Mouse (Mus musculus): ENCODE results near the gene Atp9a. TPM values are rescaled to one million over a fixed set of nuclear protein-coding genes. Genes with fewer than 3 reads are reported as not detected.

Atp9a gene
- total RNA-seq, 1 experiment, result 41.5 TPM

DNA sequence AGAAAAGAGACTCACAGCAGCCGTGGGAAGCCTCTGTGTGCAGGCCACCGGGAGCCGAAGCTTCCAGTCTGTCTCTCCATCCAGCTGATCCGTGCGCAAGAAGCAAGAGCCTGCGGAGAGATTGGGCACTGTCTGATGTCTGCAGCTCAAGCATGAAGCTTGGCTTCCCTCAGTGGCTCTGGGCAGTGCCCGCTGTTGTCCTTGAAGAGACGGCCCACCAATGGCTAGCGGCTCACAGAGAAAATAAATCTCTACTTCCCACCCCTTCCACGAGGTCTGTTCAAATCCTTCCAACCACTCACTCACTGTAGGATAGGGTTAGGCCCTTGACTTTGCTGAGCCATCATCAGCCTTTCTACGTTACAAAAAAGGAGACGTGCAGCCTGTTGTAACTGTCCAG is 54.9 kb downstream of the Atp9a start:
- Histone ChIP-seq H3K4me1 (ENCODE audit: control insufficient read depth in 2 of 2, insufficient read depth in 2 of 2, low read length in 2 of 2, poor library complexity in 1 of 2) (peaks cover 7 to 19% of the 10 kb centered on the region in 2 experiments), H3K4me3 (ENCODE audit: insufficient read depth in 1 of 2, low read depth in 1 of 2, low read length in 2 of 2, poor library complexity in 1 of 2, severe bottlenecking in 1 of 2) (peak overlapping the region in 1 of 2 experiments; percentile 9; a peak in 1 of 4 replicates), H3K27ac (ENCODE audit: insufficient read depth, low read depth, low read length, poor library complexity, severe bottlenecking) (no peak overlapping the region), H3K36me3 (ENCODE audit: control insufficient read depth, insufficient read depth, low read length, poor library complexity, severe bottlenecking) (no peaks in the 10 kb centered on the region), H3K9me3 (ENCODE audit: control insufficient read depth, insufficient read depth, low read depth, low read length) (no peaks in the 10 kb centered on the region), H3K9ac (ENCODE audit: insufficient read depth, low read depth, low read length, poor library complexity, severe bottlenecking) (peak overlapping the region; percentile 8; the same call in 1 of the 2 replicates)
- DNase-seq (ENCODE audit: low read depth, low spot score), result no peak
- no peak for TF ChIP-seq MAFK (IDR thresholded peaks at IDR 0.05; ENCODE audit: insufficient read depth, low read depth, low read length)
- TF ChIP-seq ZNF384 (IDR thresholded peaks at IDR 0.05; ENCODE audit: low read depth, low read length), result no peak
- in situ Hi-C loops (cut with MboI; ENCODE audit: low sequenced_read_pairs in 2 of 2, unreplicated experiment in 2 of 2), result loop anchor here (25.0 kb wide), 1 partner anchor 175 kb away; no protein-coding TSS in a partner anchor

DNA sequence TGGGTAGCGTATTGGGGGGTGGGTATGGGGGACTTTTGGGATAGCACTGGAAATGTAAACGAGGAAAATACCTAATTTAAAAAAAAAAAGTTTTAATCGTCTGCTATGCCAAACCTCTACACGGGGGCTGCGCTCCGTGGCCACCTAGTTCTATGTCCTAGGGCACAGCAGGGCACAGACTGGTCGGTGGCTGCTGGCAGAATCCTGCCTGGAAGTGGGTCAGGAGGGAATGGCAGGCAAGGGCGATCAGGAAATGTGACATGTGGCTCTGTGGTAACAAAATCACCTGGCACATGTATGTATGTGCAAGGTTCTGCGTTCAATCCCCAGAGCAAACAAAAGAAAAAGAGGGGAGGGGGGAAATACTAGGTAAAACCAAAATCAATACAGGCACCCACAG is 56.3 kb downstream of the Atp9a start:
- Histone ChIP-seq H3K9ac (ENCODE audit: insufficient read depth, low read depth, low read length, poor library complexity, severe bottlenecking) (no peak overlapping the region), H3K4me3 (ENCODE audit: insufficient read depth in 1 of 2, low read depth in 1 of 2, low read length in 2 of 2, poor library complexity in 1 of 2, severe bottlenecking in 1 of 2) (no peak overlapping the region), H3K27ac (ENCODE audit: insufficient read depth, low read depth, low read length, poor library complexity, severe bottlenecking) (no peak overlapping the region), H3K9me3 (ENCODE audit: control insufficient read depth, insufficient read depth, low read depth, low read length) (no peaks in the 10 kb centered on the region), H3K4me1 (ENCODE audit: control insufficient read depth in 2 of 2, insufficient read depth in 2 of 2, low read length in 2 of 2, poor library complexity in 1 of 2) (peaks cover 7 to 18% of the 10 kb centered on the region in 2 experiments), H3K36me3 (ENCODE audit: control insufficient read depth, insufficient read depth, low read length, poor library complexity, severe bottlenecking) (no peaks in the 10 kb centered on the region)
- DNase-seq (ENCODE audit: low read depth, low spot score), result no peak
- in situ Hi-C loops (cut with MboI; ENCODE audit: low sequenced_read_pairs in 2 of 2, unreplicated experiment in 2 of 2), result loop anchor here (25.0 kb wide), 1 partner anchor 176 kb away; no protein-coding TSS in a partner anchor
- no peak for TF ChIP-seq MAFK (IDR thresholded peaks at IDR 0.05; ENCODE audit: insufficient read depth, low read depth, low read length)
- TF ChIP-seq ZC3H11A (IDR thresholded peaks at IDR 0.05; ENCODE audit: borderline replicate concordance, low read depth, low read length), result no peak
- no peak for TF ChIP-seq HCFC1 (IDR thresholded peaks at IDR 0.05; ENCODE audit: borderline replicate concordance, insufficient read depth, low read length)

DNA sequence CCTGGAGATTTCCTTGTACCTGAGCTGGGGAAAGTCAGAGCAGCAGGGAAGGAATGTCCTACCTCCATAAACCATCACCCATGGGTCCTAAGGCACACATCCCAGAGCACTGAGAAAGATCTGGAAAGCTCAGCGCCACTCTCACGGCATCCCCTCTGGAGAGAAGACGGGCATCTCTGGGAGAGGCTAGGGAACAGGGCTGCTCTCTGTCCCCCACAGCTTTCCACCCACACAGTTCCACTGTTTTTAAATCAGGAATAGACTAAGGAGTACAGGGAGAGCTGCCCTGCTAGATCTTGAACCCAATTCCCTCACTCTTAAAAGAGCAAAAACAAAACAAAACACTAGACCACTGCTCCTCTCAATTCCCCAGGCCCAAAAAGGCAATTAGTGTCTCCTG is 57.5 kb downstream of the Atp9a start:
- no peak for DNase-seq (ENCODE audit: low read depth, low spot score)
- Histone ChIP-seq H3K4me3 (ENCODE audit: insufficient read depth in 1 of 2, low read depth in 1 of 2, low read length in 2 of 2, poor library complexity in 1 of 2, severe bottlenecking in 1 of 2) (no peak overlapping the region), H3K4me1 (ENCODE audit: control insufficient read depth in 2 of 2, insufficient read depth in 2 of 2, low read length in 2 of 2, poor library complexity in 1 of 2) (peaks cover 7 to 18% of the 10 kb centered on the region in 2 experiments), H3K27ac (ENCODE audit: insufficient read depth, low read depth, low read length, poor library complexity, severe bottlenecking) (no peak overlapping the region), H3K9me3 (ENCODE audit: control insufficient read depth, insufficient read depth, low read depth, low read length) (no peaks in the 10 kb centered on the region), H3K9ac (ENCODE audit: insufficient read depth, low read depth, low read length, poor library complexity, severe bottlenecking) (no peak overlapping the region), H3K36me3 (ENCODE audit: control insufficient read depth, insufficient read depth, low read length, poor library complexity, severe bottlenecking) (no peaks in the 10 kb centered on the region)
- in situ Hi-C loops (cut with MboI; ENCODE audit: low sequenced_read_pairs in 2 of 2, unreplicated experiment in 2 of 2), result loop anchor here (25.0 kb wide), 1 partner anchor 178 kb away; no protein-coding TSS in a partner anchor
- TF ChIP-seq ZNF384 (IDR thresholded peaks at IDR 0.05; ENCODE audit: low read depth, low read length), result no peak
- no peak for TF ChIP-seq ZC3H11A (IDR thresholded peaks at IDR 0.05; ENCODE audit: borderline replicate concordance, low read depth, low read length)
- TF ChIP-seq CHD2 (IDR thresholded peaks at IDR 0.05; ENCODE audit: low read depth, low read length), result no peak

DNA sequence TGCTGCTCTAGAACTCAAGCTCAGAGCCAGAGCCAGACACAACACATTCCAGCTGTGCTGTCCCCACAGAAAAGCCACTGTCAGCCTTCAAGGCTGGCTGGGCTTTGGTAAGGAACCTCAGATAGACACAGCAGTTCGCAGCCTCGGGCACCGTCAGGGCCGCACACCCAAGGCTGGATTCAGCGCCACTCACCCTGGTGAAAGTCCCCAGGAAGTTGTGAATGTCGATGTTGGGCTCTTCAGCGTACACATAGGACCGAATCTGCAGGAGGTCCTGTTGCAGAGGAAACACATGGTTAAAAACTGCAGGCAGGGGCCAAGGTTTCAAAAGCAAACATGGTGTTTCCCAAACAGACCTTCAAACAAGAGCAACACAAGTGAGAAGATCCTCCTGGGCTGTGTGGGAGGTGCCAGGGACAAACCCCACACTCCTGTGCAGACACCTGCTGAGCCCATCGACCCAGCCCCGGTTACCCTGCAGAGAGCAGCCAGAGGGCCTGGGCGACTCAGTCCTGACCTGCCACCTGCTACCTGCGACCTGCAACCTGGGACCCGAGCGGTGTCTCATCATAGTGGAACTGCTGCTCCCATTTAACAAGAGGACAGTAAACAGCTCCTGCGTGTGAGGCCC is 58.6 kb downstream of the Atp9a start:
- TF ChIP-seq CHD2 (IDR thresholded peaks at IDR 0.05; ENCODE audit: low read depth, low read length), result no peak
- TF ChIP-seq MAFK (IDR thresholded peaks at IDR 0.05; ENCODE audit: insufficient read depth, low read depth, low read length), result no peak
- no peak for TF ChIP-seq ZC3H11A (IDR thresholded peaks at IDR 0.05; ENCODE audit: borderline replicate concordance, low read depth, low read length)
- TF ChIP-seq ZNF384 (IDR thresholded peaks at IDR 0.05; ENCODE audit: low read depth, low read length), result no peak
- TF ChIP-seq HCFC1 (IDR thresholded peaks at IDR 0.05; ENCODE audit: borderline replicate concordance, insufficient read depth, low read length), result no peak
- Histone ChIP-seq H3K9ac (ENCODE audit: insufficient read depth, low read depth, low read length, poor library complexity, severe bottlenecking) (no peak overlapping the region), H3K27ac (ENCODE audit: insufficient read depth, low read depth, low read length, poor library complexity, severe bottlenecking) (no peak overlapping the region), H3K9me3 (ENCODE audit: control insufficient read depth, insufficient read depth, low read depth, low read length) (no peaks in the 10 kb centered on the region), H3K4me3 (ENCODE audit: insufficient read depth in 1 of 2, low read depth in 1 of 2, low read length in 2 of 2, poor library complexity in 1 of 2, severe bottlenecking in 1 of 2) (no peak overlapping the region), H3K36me3 (ENCODE audit: control insufficient read depth, insufficient read depth, low read length, poor library complexity, severe bottlenecking) (no peaks in the 10 kb centered on the region), H3K4me1 (ENCODE audit: control insufficient read depth in 2 of 2, insufficient read depth in 2 of 2, low read length in 2 of 2, poor library complexity in 1 of 2) (peaks cover 4 to 16% of the 10 kb centered on the region in 2 experiments; a peak in 3 of 4 replicates)
- no peak for DNase-seq (ENCODE audit: low read depth, low spot score)
- in situ Hi-C loops (cut with MboI; ENCODE audit: low sequenced_read_pairs in 2 of 2, unreplicated experiment in 2 of 2), result loop anchor here (25.0 kb wide), 1 partner anchor 179 kb away; no protein-coding TSS in a partner anchor

DNA sequence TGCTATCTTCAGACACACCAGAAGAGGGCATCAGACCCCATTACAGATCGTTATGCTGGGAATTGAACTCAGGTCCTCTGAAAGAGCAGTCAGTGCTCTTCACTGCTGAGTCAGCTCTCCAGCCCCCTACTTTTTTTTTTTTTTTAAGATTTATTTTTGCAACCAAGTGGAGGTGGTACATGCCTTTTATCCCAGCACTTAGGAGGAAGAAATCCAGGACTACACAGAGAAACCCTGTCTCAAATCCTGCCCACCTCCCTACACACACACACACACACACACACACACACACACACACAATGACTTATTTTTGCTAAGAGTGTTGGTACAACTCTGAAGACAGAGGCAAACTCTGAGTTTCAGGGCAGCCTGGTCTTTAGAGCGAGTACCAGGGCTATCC is 59.5 kb downstream of the Atp9a start:
- no peak overlapping the region for H3K9ac ChIP-seq (ENCODE audit: insufficient read depth, low read depth, low read length, poor library complexity, severe bottlenecking)
- in situ Hi-C loops (cut with MboI; ENCODE audit: low sequenced_read_pairs in 2 of 2, unreplicated experiment in 2 of 2), result loop anchor here (25.0 kb wide), 1 partner anchor 180 kb away; no protein-coding TSS in a partner anchor
- H3K9me3 ChIP-seq (ENCODE audit: control insufficient read depth, insufficient read depth, low read depth, low read length), result no peaks in the 10 kb centered on the region
- no peak for DNase-seq (ENCODE audit: low read depth, low spot score)
- H3K4me1 ChIP-seq (ENCODE audit: control insufficient read depth in 2 of 2, insufficient read depth in 2 of 2, low read length in 2 of 2, poor library complexity in 1 of 2), result peaks cover 4 to 13% of the 10 kb centered on the region in 2 experiments; a peak in 3 of 4 replicates
- no peak overlapping the region for H3K27ac ChIP-seq (ENCODE audit: insufficient read depth, low read depth, low read length, poor library complexity, severe bottlenecking)
- H3K4me3 ChIP-seq (ENCODE audit: insufficient read depth in 1 of 2, low read depth in 1 of 2, low read length in 2 of 2, poor library complexity in 1 of 2, severe bottlenecking in 1 of 2), result no peak overlapping the region
- no peak for TF ChIP-seq ZC3H11A (IDR thresholded peaks at IDR 0.05; ENCODE audit: borderline replicate concordance, low read depth, low read length)
- TF ChIP-seq CHD2 (IDR thresholded peaks at IDR 0.05; ENCODE audit: low read depth, low read length), result no peak
- peak; percentile 18; the same call in 1 of the 2 replicates for TF ChIP-seq ZNF384 (IDR thresholded peaks at IDR 0.05; ENCODE audit: low read depth, low read length)
- TF ChIP-seq MAFK (IDR thresholded peaks at IDR 0.05; ENCODE audit: insufficient read depth, low read depth, low read length), result peak; percentile 53
- TF ChIP-seq HCFC1 (IDR thresholded peaks at IDR 0.05; ENCODE audit: borderline replicate concordance, insufficient read depth, low read length), result no peak
- H3K36me3 ChIP-seq (ENCODE audit: control insufficient read depth, insufficient read depth, low read length, poor library complexity, severe bottlenecking), result no peaks in the 10 kb centered on the region
